Mouse (Mus musculus) lung, postnatal 36 days (tissue): ENCODE measurements at regions not wholly inside any gene's neighbourhood (a gene's known extent, or its start where the extent isn't known, plus 50 kb on each side); places are given as distances from the start of the nearest gene placed in this dataset.
A peak's percentile ranks its signal among the peaks of the same experiment; 100 is the strongest.

ENCODE experiments used
- DNase-seq: peaks from one replicate; pipeline ENCODE4 v3.0.0; 2022; ENCODE audit warnings: mixed read lengths

- DNase-seq: peak; percentile 6
Measured at GRCm38 (mm10) chr7:59711741-59712140, 293.1 kb downstream of the Snurf start.
